Mouse (Mus musculus): ENCODE results near the gene Smarca4.

Gene Smarca4

DNA sequence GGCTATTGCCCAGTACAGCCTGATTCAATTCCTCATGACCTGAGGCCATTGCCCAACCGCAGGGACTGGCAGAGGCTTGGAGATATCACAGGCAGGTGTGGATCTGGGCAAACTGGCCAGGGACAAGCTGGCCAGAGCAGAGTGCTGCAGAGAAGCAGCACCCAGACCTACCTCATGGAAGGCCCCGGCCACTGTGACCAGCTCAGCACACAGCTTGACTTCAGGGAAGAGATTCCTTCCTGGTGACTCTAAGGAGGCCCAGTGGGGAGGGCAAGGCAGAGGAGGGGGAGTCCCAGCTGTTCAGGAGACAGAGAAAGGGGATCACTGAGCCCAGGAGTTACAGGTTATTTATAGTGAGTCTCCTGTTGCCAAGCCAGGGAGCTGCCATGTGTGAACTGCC, 105.1 kb downstream of the Smarca4 start:
- no peak for DNase-seq (ENCODE audit: low read depth, low spot score)

DNA sequence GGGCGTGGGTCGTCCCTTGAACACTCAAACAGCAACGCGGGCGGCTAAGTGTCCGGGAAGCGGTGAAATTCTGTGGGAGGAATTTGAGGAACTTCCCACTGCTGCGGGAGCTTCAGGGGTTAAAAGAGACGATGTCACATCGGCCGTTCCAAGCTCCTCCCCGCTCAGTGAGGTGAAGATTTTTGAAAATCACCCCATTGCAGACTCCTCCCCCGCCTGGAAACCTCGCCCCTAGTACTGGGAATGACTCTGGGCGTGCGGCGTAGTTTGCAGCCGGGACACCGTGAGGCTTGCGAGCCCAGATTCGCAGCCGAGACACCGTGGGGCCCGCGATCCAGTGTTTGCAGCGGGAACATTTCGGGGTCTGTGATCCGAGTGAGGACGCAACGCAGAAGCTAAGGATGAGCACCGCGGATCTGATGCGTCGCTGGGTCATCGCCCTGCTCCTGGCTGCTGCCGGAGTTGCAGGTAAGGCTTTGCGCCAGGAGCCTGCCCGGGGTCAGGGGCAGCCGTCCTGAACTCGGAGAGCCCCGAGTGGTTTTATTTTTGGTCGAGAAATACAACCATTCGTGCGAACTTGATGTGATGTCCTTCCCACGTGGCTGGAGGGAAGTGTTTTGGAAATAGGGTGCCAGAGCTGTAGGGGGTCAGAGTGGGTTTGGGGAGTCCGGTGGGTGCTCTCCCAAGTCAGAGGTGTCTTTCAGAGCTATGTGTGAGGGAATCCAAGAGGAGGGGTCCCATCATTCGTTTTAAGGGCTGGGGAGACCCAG, 107.6 kb downstream of the Smarca4 start, which contains the start of gene Ldlr:
TSS of gene Ldlr (plus strand) at position 107 of the 770 bp plus-strand sequence.
- DNase-seq (ENCODE audit: low read depth, low spot score) = peak; percentile 79

DNA sequence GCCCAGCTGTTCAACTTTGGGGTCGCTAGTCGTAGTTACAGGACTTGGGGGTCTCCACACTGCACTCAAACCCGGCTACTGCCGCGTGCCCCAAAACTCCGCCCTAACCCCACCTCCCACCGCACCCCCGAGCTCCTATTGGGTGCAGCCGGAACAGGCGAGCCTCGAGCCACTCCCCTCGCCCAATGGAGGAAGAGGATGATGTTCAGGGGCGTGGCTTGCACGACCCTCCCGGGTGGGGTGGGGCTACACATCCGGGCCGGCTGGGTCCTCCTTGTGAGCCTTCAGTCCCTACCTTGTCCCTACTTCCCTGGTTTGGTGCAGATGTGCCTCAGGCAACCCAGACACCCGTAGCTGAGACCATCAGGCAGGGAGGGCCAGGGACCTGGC, 108.2 kb downstream of the Smarca4 start:
- DNase-seq (ENCODE audit: low read depth, low spot score) = peak; percentile 56

DNA sequence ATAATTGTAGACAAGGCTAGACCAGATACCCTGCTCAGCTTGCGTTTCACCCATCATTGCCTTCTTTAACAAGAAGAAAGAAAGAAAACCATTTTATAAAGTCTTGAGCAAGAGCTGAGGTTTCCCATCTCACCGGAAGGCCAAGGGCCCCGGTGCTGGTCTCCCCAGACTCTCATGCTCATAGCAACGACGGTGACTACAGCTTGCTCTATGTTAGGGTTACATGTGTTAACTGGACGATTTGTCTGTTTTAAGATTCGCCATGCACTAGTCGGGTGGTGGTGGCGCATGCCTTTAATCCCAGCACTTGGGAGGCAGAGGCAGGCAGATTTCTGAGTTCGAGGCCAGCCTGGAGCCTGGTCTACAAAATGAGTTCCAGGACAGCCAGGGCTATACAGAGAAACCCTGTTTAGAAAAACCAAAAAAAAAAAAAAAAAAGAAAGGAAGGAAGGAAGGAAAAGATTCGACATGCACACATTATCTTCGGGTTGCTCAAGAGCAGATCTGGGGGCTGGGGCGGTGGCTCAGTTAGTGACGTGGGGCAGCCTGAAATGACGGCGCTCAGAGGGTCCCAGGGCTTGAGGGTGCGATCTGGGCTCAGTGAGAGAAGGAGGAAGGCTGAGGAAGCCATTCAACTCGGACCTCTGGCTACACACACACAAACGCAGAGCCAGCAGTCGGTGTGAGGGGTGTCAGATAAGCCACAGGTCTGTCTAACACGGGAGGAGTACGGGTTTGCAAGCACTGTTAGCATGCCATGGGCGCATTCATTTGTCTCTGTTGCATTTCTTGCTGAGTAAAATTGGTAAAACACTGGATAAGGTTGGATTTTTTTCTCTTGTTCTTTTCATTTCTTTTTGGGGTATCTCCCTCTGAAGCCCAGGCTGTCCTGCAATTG, 109.5 kb downstream of the Smarca4 start:
- no peak for DNase-seq (ENCODE audit: low read depth, low spot score)

DNA sequence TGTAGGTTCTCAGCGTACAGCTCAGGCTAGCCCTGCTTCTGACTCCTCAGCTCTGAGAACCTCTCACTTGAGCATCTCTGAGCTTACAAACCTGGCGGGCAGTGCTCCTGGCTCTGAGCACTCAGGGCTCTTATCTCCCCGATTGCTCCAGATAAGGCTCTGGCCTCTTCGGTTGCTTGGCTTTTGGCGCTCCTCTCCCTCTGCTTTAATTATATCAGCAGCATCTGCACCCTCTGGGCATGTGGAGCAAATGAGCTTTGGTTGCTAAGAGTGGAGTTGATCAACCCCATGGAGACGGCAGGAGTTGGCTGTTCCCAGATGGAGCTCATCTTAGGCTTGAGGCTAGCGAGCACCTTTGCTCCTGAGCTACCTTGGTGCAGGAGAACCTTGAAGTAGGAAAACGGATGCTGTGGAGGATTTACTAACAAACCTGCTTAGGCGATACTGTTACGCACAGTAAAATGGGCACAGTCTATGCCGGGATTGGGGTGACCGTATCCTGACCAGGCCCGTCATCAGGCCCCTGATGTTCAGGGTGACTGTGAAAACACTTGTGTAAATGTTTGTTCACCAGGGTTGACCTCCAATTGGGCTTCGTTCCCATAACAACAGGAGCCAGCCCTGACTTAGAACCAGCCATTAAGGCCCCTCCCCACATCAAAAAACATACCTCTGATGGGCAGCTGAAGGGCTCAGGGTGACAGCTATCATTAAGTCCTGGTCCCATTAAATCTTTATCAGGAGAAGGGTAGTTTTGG, 110.4 kb downstream of the Smarca4 start:
- DNase-seq (ENCODE audit: low read depth, low spot score) = no peak

DNA sequence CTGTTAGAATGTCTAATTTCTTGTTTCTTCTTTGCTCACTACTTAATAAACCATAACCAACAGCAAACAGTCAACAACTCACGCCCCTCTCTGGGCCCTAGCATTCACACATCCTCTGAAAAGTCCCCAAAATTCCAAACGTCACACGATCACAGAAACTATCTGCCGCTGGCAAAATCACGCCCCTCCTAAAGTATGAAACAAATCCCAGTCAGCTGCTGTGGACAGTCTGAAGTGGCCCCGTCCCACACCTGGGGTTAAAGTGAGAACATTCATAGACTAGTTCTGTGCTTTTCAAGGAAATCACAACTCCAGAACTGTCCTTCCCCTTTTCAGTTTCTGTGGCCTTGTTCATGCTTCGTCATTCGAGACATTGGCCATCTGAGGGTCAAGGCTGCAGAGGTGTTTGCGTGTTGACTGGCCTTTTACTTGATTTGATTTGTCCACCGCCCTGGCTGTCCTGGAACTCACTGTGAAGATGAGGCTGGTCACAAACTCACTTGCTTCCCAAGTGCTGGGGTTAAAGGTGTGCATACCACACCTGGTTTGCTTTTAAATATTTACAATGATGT, 112.4 kb downstream of the Smarca4 start:
- no peak for DNase-seq (ENCODE audit: low read depth, low spot score)

DNA sequence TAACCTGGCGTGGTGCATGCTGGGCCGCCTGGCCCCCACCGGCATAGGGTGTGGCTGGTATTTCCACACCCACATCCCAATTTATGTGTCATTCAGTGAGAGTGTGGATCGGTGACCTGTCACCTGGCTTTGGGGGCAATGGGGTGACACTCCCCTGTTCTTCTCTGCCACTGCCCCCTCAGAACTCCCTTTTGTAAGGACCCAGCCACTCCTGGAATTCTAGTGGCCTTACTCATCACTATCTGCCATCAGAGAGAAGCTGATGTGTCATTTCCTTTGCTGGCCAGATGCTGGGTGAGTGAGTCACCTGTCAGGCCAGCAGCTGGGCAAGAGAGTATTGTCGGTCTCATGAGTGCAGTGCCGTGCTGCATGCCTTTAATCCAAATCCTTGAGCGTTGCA, 113.3 kb downstream of the Smarca4 start:
- DNase-seq (ENCODE audit: low read depth, low spot score) = no peak

DNA sequence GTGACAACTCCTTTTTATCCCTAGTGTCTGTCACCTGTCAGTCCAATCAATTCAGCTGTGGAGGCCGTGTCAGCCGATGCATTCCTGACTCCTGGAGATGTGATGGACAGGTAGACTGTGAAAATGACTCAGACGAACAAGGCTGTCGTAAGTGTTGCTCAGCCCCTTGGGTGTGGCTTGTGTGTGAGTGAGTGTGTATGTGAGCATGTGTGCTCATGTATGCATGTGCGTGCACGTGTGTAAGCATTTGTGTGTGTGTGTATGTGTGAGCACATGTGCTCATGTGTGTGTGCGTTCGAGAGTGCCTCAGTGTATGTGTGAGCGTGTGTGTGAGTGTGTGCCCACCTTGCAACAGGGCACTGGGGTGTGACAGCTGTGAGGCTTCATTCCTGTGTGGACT, 116.3 kb downstream of the Smarca4 start:
- no peak for DNase-seq (ENCODE audit: low read depth, low spot score)

DNA sequence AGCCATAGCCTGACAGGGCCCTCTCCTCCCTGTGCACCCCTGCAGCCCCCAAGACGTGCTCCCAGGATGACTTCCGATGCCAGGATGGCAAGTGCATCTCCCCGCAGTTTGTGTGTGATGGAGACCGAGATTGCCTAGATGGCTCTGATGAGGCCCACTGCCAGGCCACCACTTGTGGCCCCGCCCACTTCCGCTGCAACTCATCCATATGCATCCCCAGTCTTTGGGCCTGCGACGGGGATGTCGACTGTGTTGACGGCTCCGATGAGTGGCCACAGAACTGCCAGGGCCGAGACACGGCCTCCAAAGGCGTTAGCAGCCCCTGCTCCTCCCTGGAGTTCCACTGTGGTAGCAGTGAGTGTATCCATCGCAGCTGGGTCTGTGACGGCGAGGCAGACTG, 117.5 kb downstream of the Smarca4 start:
- DNase-seq (ENCODE audit: low read depth, low spot score) = no peak

DNA sequence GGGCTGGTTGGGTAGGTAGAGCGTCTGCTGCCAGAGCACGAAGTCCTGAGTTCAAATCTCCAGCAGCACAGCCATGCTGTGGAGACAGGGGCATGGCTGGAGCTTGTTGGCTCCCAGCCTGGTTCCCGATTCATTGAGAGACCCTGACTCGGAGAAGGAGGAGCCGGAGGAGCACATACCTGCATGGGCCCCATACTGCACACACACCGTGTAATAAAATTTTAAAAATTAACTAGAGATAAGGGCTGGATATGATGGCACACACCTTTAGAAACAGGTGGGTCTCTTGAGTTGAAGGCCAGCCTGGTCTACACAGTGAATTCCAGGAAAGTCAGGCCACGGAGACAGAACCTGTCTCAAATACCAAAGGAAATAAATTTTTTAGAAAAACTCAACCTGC, 118.0 kb downstream of the Smarca4 start:
- DNase-seq (ENCODE audit: low read depth, low spot score) = no peak

DNA sequence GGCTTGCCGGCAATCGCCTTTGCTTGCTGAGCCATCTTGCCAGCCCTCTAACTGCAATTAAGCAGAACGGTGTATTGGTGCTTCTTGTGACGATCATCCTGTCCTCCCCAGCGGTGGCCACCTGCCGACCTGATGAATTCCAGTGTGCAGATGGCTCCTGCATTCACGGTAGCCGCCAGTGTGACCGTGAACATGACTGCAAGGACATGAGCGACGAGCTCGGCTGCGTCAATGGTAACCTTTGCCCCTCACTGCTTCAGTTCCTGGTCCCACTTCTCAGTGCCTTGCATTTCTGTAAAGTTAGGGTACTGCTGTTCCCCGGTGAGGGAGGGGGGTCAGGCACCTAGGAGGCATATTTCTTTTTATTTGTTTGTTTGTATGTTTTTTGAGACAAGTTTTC, 119.2 kb downstream of the Smarca4 start:
- no peak for DNase-seq (ENCODE audit: low read depth, low spot score)

DNA sequence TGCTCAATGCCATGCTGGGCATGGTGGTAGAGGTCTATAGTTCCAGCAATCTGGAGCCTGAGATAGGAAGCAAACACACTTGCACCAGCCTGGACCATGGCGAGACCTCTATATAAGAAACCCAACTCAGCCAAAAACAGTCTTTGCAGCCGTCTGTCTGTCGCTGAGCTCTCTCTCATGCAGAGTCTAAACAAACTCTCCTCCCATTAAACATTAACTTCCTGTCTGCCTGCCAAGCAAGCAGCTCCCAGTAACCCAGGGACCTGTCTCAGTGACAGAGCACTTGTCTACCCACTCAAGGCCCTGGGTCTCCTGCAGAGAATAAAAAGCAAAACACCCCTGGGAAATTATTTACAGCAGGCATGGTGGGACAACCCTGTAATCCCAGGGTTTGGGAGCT, 120.6 kb downstream of the Smarca4 start:
- DNase-seq (ENCODE audit: low read depth, low spot score) = no peak

DNA sequence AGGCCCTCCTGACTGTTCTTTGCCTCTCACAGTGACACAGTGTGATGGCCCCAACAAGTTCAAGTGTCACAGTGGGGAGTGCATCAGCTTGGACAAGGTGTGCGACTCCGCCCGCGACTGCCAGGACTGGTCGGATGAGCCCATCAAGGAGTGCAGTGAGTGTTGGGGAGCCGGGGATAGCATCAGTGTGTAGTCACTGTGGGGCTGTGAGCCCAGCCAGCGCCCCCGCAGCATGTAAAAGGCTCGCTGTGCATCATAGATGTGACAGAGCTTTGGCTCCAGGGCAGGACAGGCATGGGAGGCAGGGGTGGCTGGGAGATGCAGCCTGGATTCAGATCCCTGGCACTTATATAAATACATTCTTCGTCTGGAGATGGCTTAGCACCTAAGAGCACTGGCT, 121.2 kb downstream of the Smarca4 start:
- DNase-seq (ENCODE audit: low read depth, low spot score) = no peak

DNA sequence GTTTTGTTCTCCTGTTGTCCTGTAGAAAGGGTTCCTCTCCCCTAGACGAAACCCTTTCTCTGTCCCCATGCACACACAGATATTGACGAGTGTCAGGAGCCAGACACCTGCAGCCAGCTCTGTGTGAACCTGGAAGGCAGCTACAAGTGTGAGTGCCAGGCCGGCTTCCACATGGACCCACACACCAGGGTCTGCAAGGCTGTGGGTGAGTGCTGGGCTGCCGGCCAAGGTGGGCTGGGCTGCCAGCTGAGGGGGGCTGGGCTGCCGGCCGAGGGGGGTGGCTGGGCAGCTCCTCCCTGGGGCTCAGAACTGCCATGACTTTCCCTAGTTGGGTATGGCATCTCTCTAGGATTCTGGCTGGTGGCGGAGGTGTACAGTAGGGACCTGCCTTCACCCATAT, 122.8 kb downstream of the Smarca4 start:
- no peak for DNase-seq (ENCODE audit: low read depth, low spot score)

DNA sequence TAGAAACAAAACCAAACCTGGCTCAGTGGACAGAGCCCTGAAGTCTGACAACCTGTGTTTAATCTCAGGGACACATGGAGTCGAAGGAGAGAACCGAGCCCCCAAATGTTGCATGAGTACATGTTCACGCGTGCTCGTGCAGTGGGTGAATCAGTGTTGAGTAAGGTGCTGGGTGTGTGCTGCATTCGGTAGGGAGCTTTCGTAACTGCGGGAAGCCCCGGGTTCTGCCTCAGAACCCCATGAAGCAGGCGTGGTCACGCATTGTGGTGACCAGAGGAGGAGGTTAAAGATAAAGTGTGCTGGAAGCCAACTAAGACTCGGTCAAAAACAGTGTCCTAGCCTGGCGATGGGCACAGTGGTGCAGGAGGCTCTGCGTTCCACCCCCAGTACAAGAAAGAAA, 124.5 kb downstream of the Smarca4 start:
- no peak for DNase-seq (ENCODE audit: low read depth, low spot score)

DNA sequence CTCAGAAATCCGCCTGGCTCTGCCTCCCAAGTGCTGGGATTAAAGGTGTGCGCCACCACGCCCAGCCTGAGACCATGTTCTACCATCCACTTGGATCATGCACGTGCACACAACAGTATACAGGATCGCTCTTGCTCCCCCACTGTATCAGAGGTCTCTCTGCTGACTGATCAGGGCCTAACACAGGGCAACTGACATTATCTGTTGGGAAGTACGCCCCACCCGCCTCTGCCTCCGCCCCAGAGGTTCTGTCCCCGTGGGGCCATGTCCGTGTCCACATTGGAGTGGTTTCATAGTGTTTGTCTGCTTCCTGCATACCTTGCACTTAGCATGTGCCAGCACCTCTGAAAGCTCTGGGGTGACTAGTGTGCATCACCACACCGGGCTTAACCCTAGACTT, 125.5 kb downstream of the Smarca4 start:
- DNase-seq (ENCODE audit: low read depth, low spot score) = no peak

DNA sequence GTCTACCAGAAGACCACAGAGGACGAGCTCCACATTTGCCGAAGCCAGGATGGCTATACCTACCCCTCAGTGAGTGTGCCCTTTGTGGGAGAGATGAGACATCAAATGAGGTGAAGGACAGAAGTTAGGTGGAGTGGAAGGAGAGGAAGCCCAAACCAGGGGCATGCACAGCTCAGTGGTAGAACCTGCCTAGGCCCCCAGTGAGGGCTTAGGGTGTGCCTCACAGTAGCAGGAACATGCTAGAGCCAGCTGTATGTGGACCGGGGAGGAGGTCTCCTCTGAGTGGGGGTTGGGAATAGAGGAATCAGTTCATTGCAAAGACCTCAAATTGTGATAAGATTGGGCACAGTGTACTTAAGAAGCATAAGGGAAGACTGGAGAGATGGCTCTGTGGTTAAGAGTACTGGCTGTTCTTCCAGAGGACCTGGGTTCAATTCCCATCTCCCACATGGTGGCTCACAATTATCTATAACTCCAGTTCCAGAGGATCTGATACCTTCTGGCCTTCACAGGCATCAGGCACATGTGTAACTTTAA, 131.3 kb downstream of the Smarca4 start:
- DNase-seq (ENCODE audit: low read depth, low spot score) = no peak

DNA sequence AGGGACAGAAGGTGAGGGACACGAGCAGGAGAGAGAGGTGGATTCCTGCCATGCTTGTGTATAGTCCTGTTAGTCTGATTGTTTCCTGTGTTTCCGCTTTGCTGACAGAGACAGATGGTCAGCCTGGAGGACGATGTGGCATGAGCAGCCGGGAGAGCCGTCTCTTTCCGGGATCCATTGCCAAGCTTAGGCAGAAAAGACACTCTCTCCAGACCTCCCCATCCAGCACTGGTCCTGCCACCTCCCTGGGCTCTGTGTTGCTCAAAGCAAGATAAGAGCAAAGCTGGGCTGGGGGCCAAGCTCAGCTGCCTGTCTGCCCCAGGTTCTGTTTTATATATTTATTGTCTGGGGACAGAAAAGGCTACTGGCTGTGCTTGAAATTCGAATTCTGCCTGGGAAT, 132.1 kb downstream of the Smarca4 start:
- no peak for DNase-seq (ENCODE audit: low read depth, low spot score)

DNA sequence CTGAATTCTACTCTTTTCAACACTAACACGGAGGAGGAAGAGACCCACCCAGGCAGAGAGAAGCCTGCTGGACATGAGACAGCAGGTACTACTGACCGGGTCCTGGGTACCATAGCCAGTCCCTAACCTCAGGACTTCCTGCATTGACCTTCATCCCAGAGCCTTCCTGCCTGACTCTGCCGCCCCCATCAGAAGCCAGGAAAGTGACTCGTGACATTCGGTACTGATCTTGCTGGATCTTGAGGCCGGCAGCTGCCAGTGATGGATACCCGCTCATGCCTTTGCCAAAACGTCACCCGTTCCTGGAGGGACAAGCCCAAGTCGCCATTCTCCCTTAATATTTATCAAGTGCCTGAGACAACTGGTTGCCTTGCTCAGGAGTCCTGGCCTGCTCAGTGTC, 132.5 kb downstream of the Smarca4 start:
- DNase-seq (ENCODE audit: low read depth, low spot score) = no peak

DNA sequence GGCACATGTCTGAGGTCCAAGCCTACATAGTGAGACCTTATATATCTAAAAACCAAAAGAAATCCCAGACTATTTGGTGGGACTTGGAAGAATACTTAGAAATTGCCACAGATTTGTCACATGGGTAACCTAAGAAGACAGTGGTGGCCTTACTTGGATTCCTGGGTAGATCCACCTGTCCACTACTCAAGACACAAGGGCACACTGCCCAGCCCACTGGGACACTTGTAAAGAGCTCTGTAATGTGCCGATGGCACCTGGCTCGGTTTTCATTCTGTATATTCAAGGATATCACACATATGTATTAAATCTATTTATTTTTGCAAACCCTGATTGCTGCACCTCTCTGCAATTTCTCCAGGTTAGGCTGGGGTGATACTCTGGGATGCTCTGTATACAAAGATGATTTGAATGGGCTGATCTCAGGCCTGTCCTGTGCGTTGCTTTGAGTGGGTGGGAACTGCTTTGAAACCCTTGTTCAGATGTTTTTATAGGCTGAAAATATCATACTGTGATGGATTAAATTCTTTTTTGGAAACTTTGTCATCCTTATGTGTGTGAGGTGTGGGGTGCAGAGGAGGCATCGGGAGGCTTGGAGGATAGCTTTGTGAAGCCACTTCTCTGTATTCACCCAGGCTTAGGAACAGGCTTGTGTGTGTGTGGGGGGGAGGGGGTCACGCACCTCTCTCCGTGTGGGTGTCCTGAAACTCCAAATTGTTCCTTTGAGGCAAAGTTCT, 133.6 kb downstream of the Smarca4 start:
- no peak for DNase-seq (ENCODE audit: low read depth, low spot score)

DNA sequence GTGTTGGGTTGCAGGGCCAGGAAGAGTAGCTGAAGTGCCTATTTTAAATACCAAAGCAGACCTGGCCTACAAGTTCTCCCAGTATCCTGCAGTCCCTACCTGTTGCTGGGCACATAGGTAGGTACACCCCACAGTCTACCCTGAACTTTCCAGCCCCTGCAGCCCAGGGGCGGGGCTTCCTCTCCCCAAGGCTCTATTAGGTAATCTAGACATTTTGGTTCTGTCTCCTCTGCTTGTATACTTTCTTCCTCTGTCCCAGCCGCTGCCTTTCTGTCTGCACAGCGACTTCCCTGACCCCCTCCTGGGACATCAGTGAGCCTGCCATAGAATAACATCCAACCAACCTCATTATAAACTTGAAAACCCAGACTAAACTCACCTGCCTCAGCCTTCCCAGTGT, 134.4 kb downstream of the Smarca4 start:
- DNase-seq (ENCODE audit: low read depth, low spot score) = no peak
